Mouse (Mus musculus) spleen, adult 12 weeks (tissue): Measurements from ENCODE around the gene Bcl2l1.

Experiments used
- DNase-seq: peaks from one replicate; pipeline ENCODE4 v3.0.0; 2022; ENCODE audit warnings: low spot score

The Bcl2l1 gene

GRCm38 (mm10) chr2:152831019-152831878 is at the start of gene Bcl2l1:
Bcl2l1 (minus strand) TSS chr2:152831728.
- DNase-seq: peak; percentile 96

GRCm38 (mm10) chr2:152880898-152881297 is 49.4 kb upstream of the Bcl2l1 start:
- DNase-seq: no peak

GRCm38 (mm10) chr2:152878239-152878638 is 46.7 kb upstream of the Bcl2l1 start:
- DNase-seq: no peak

GRCm38 (mm10) chr2:152863346-152863745 is 31.8 kb upstream of the Bcl2l1 start:
- DNase-seq: no peak

- DNase-seq: no peak
Observed at GRCm38 (mm10) chr2:152862638-152863037, 31.1 kb upstream of the Bcl2l1 start.

GRCm38 (mm10) chr2:152861891-152862290 is 30.4 kb upstream of the Bcl2l1 start:
- DNase-seq: no peak

GRCm38 (mm10) chr2:152859501-152859900 is 28.0 kb upstream of the Bcl2l1 start:
- no peak for DNase-seq

GRCm38 (mm10) chr2:152848466-152848865 is 16.9 kb upstream of the Bcl2l1 start:
- DNase-seq: no peak

GRCm38 (mm10) chr2:152847815-152848302 is 16.3 kb upstream of the Bcl2l1 start, which contains the start of gene Tpx2:
Tpx2 (plus strand) TSS chr2:152847964.
- peak; percentile 95 for DNase-seq

- no peak for DNase-seq
Observed at GRCm38 (mm10) chr2:152847057-152847814, 15.7 kb upstream of the Bcl2l1 start.

- no peak for DNase-seq
Observed at GRCm38 (mm10) chr2:152842741-152843140, 11.2 kb upstream of the Bcl2l1 start.

GRCm38 (mm10) chr2:152839256-152839655 is 7.7 kb upstream of the Bcl2l1 start:
- DNase-seq: no peak

GRCm38 (mm10) chr2:152830021-152830921 is 1.3 kb downstream of the Bcl2l1 start:
- DNase-seq: peak; percentile 72

GRCm38 (mm10) chr2:152829367-152829881 is 2.1 kb downstream of the Bcl2l1 start:
- no peak for DNase-seq

GRCm38 (mm10) chr2:152828532-152828931 is 3.0 kb downstream of the Bcl2l1 start:
- no peak for DNase-seq

GRCm38 (mm10) chr2:152828011-152828370 is 3.5 kb downstream of the Bcl2l1 start:
- DNase-seq: no peak

GRCm38 (mm10) chr2:152827321-152828010 is 4.1 kb downstream of the Bcl2l1 start:
- no peak for DNase-seq

- no peak for DNase-seq
Observed at GRCm38 (mm10) chr2:152826481-152826880, 5.0 kb downstream of the Bcl2l1 start.

GRCm38 (mm10) chr2:152825713-152826112 is 5.8 kb downstream of the Bcl2l1 start:
- no peak for DNase-seq

- no peak for DNase-seq
Observed at GRCm38 (mm10) chr2:152825168-152825697, 6.3 kb downstream of the Bcl2l1 start.
